In the genomic region with DNA sequence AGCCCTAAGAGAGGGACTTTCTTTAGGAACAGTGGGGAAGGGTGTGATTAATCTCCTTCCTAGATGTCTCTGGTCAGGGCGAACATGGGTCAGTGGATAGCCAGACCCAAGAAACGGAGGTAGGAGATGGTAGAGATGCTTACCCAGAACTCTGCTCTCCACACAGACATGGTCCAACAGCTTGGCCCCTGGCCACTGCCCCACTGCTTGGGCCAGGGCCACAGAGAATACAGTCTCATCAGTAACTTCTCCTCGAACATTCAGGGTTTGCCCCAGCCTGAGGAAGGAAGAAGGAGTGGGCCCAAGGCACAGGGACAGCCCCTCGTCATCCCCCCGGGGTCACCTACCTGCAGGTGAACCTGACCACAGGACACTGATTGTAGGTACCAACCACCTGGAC, we compare ENCODE assay signal across 25 mouse cellular contexts. TPM values are rescaled to one million over a fixed set of nuclear protein-coding genes. Genes with fewer than 3 reads are reported as not detected.
"Had no signal": no experiment of that assay in that cellular context is flagged by ENCODE, and none has a peak within 500 bp of the region (broad histone marks: within the 10 kb centered on the region; RNA-seq: fewer than 3 reads in every experiment).

No protein-coding gene starts in this region.

- H3K9me3 ChIP-seq: midbrain, embryonic 10.5 days; midbrain, embryonic 12.5 days; neural tube, embryonic 13.5 days; neural tube, embryonic 15.5 days had no signal

- H3K36me3 ChIP-seq: midbrain, embryonic 10.5 days; midbrain, embryonic 12.5 days; neural tube, embryonic 13.5 days; neural tube, embryonic 15.5 days had no signal

- H3K27me3 ChIP-seq: neural tube, embryonic 13.5 days; neural tube, embryonic 15.5 days had no signal

- H3K4me3 ChIP-seq: midbrain, embryonic 10.5 days; midbrain, embryonic 12.5 days; myocyte; neural tube, embryonic 13.5 days; neural tube, embryonic 15.5 days had no signal

- H3K4me2 ChIP-seq: lung, embryonic 14.5 days; midbrain, embryonic 12.5 days; neural tube, embryonic 13.5 days; neural tube, embryonic 15.5 days had no signal

- DNase-seq: lung, adult 18-20 months; lung, embryonic 14.5 days; lung, postnatal 10 days; lung, postnatal 4 days; midbrain, embryonic 14.5 days; retina, postnatal 1 day; right cerebral cortex, adult 18-20 months; right cerebral cortex, postnatal 25 days; right cerebral cortex, postnatal 4 days; spleen, adult 18-20 months; thymus, adult 18-20 months; thymus, postnatal 14 days; thymus, postnatal 36 days had no signal

- H3K9ac ChIP-seq: lung, embryonic 14.5 days; midbrain, embryonic 12.5 days; neural tube, embryonic 13.5 days; neural tube, embryonic 15.5 days had no signal

- H3K27ac ChIP-seq: midbrain, embryonic 10.5 days; midbrain, embryonic 12.5 days; neural tube, embryonic 13.5 days; neural tube, embryonic 15.5 days had no signal

- ATAC-seq: midbrain, embryonic 16.5 days had no signal

RNA-seq across cellular contexts. Expression of a gene that starts 5.1 kb away (rescaled TPM):
- polyA plus RNA-seq: lung, embryonic 14.5 days; lung, embryonic 16.5 days; midbrain, embryonic 12.5 days; midbrain, embryonic 14.5 days; myocyte; neural tube, embryonic 11.5 days; neural tube, embryonic 13.5 days; small intestine, adult 2 months; stomach, embryonic 14.5 days; stomach, embryonic 16.5 days had no signal

RNA-seq across cellular contexts. Expression of a gene that starts 8.1 kb away (rescaled TPM):
- polyA plus RNA-seq: lung, embryonic 14.5 days; lung, embryonic 16.5 days; thymus, postnatal 0 days had no signal

RNA-seq across cellular contexts. Expression of a gene that starts 54.2 kb away (rescaled TPM):
- polyA plus RNA-seq: lung, embryonic 16.5 days; midbrain, embryonic 16.5 days; neural tube, embryonic 11.5 days; neural tube, embryonic 15.5 days; small intestine, adult 2 months; thymus, postnatal 0 days had no signal
